Mouse (Mus musculus) G1E (cell line): ENCODE data around the gene Gal3st4.

Source experiments
- CTCF ChIP-seq: IDR thresholded peaks from 2 replicates; pipeline ENCODE4 v1.5.1; 2012; ENCODE audit warnings: low read depth, low read length, inconsistent platforms, mixed read lengths
- TAL1 ChIP-seq: conservative IDR thresholded peaks from 2 replicates; pipeline ENCODE4 v1.6.1; 2012; ENCODE audit warnings: low read depth, low read length, inconsistent platforms, mixed read lengths

- TF ChIP-seq CTCF (no peak), TAL1 (no peak)
Observed at GRCm38 (mm10) chr5:138272409-138272923, at the start of gene Gal3st4.
